Mouse (Mus musculus): ENCODE measurements around the gene Ebf1. TPM values are rescaled to one million over a fixed set of nuclear protein-coding genes. Genes with fewer than 3 reads are reported as not detected.

The Ebf1 gene
- total RNA-seq, 2 experiments from 2014 or later = 9.4 to 10.3 TPM

GRCm38 (mm10) chr11:44701864-44702263 lies 84.7 kb downstream of the Ebf1 start:
- no peak for DNase-seq
- H3K4me3 ChIP-seq = no peak overlapping the region
- intact Hi-C loops (cut with DNase I) = no loop called here
- TF ChIP-seq CTCF (IDR thresholded peaks at IDR 0.05) = no peak
- H3K27ac ChIP-seq = peak overlapping the region; percentile 74

GRCm38 (mm10) chr11:44702716-44703486 lies 85.8 kb downstream of the Ebf1 start:
- H3K4me3 ChIP-seq = no peak overlapping the region
- peak overlapping the region; percentile 74 for H3K27ac ChIP-seq
- intact Hi-C loops (cut with DNase I) = no loop called here
- DNase-seq = peak; percentile 43
- no peak for TF ChIP-seq CTCF (IDR thresholded peaks at IDR 0.05)

GRCm38 (mm10) chr11:44703951-44704350 lies 86.8 kb downstream of the Ebf1 start:
- DNase-seq = no peak
- no peak for TF ChIP-seq CTCF (IDR thresholded peaks at IDR 0.05)
- H3K4me3 ChIP-seq = no peak overlapping the region
- intact Hi-C loops (cut with DNase I) = no loop called here
- H3K27ac ChIP-seq = no peak overlapping the region

- Histone ChIP-seq H3K27ac (peak overlapping the region; percentile 20; the same call in 1 of the 2 replicates), H3K4me3 (no peak overlapping the region)
- intact Hi-C loops (cut with DNase I) = no loop called here
- no peak for DNase-seq
- no peak for TF ChIP-seq CTCF (IDR thresholded peaks at IDR 0.05)
These were observed 88.7 kb downstream of the Ebf1 start for GRCm38 (mm10) chr11:44705811-44706210.

GRCm38 (mm10) chr11:44706386-44706785 lies 89.3 kb downstream of the Ebf1 start:
- DNase-seq = no peak
- peak overlapping the region; percentile 57 for H3K27ac ChIP-seq
- TF ChIP-seq CTCF (IDR thresholded peaks at IDR 0.05) = no peak
- intact Hi-C loops (cut with DNase I) = no loop called here
- no peak overlapping the region for H3K4me3 ChIP-seq

GRCm38 (mm10) chr11:44707381-44708289 lies 90.5 kb downstream of the Ebf1 start:
- no peak for DNase-seq
- intact Hi-C loops (cut with DNase I) = no loop called here
- no peak for TF ChIP-seq CTCF (IDR thresholded peaks at IDR 0.05)
- Histone ChIP-seq H3K27ac (peak overlapping the region; percentile 72), H3K4me3 (peak overlapping the region; percentile 38)

- no peak for DNase-seq
- Histone ChIP-seq H3K4me3 (no peak overlapping the region), H3K27ac (peak overlapping the region; percentile 72; the same call in 1 of the 2 replicates)
- no peak for TF ChIP-seq CTCF (IDR thresholded peaks at IDR 0.05)
- intact Hi-C loops (cut with DNase I) = no loop called here
These were observed 91.2 kb downstream of the Ebf1 start for GRCm38 (mm10) chr11:44708290-44708685.

- intact Hi-C loops (cut with DNase I) = no loop called here
- DNase-seq = no peak
- no peak for TF ChIP-seq CTCF (IDR thresholded peaks at IDR 0.05)
- Histone ChIP-seq H3K4me3 (no peak overlapping the region), H3K27ac (no peak overlapping the region)
These were observed 92.0 kb downstream of the Ebf1 start for GRCm38 (mm10) chr11:44709073-44709618.

GRCm38 (mm10) chr11:44709869-44710460 lies 92.8 kb downstream of the Ebf1 start:
- no peak for DNase-seq
- Histone ChIP-seq H3K4me3 (no peak overlapping the region), H3K27ac (no peak overlapping the region)
- TF ChIP-seq CTCF (IDR thresholded peaks at IDR 0.05) = no peak
- intact Hi-C loops (cut with DNase I) = no loop called here

- TF ChIP-seq CTCF (IDR thresholded peaks at IDR 0.05) = no peak
- Histone ChIP-seq H3K4me3 (no peak overlapping the region), H3K27ac (no peak overlapping the region)
- intact Hi-C loops (cut with DNase I) = no loop called here
- DNase-seq = no peak
These were observed 93.7 kb downstream of the Ebf1 start for GRCm38 (mm10) chr11:44710861-44711260.

- H3K27ac ChIP-seq = peak overlapping the region; percentile 28; the same call in 1 of the 2 replicates
- no peak for TF ChIP-seq CTCF (IDR thresholded peaks at IDR 0.05)
- no peak for DNase-seq
- H3K4me3 ChIP-seq = no peak overlapping the region
- intact Hi-C loops (cut with DNase I) = no loop called here
These were observed 97.1 kb downstream of the Ebf1 start for GRCm38 (mm10) chr11:44714188-44714587.

GRCm38 (mm10) chr11:44715776-44716175 lies 98.7 kb downstream of the Ebf1 start:
- no peak for TF ChIP-seq CTCF (IDR thresholded peaks at IDR 0.05)
- no peak for DNase-seq
- H3K27ac ChIP-seq = peak overlapping the region; percentile 78
- intact Hi-C loops (cut with DNase I) = no loop called here
- no peak overlapping the region for H3K4me3 ChIP-seq
